Mouse (Mus musculus): ENCODE measurements at regions not wholly inside any gene's neighbourhood (a gene's known extent, or its start where the extent isn't known, plus 50 kb on each side); places are given as distances from the start of the nearest gene placed in this dataset.

- TF ChIP-seq CTCF (IDR thresholded peaks at IDR 0.05; ENCODE audit: control insufficient read depth, insufficient read depth, low read length): no peak
- TF ChIP-seq POLR2A (IDR thresholded peaks at IDR 0.05; ENCODE audit: borderline replicate concordance, control insufficient read depth, low read depth, low read length): no peak
- H3K27ac ChIP-seq (ENCODE audit: control insufficient read depth, insufficient read depth, low read depth, low read length, poor library complexity): no peak overlapping the region
- WGBS: 58% methylated on average over 1 of the region's 1 CpGs
- H3K4me3 ChIP-seq (replicated peaks; ENCODE audit: control insufficient read depth, low read depth, low read length): no peak overlapping the region
- no peaks in the 10 kb centered on the region for H3K4me1 ChIP-seq (ENCODE audit: control insufficient read depth, insufficient read depth, low read length)
Observed at GRCm38 (mm10) chr2:101288119-101288518, 336.4 kb upstream of the Rag2 start.

- Histone ChIP-seq H3K4me3 (replicated peaks; ENCODE audit: control insufficient read depth, low read depth, low read length) (no peak overlapping the region), H3K4me1 (ENCODE audit: control insufficient read depth, insufficient read depth, low read length) (no peaks in the 10 kb centered on the region), H3K27ac (ENCODE audit: control insufficient read depth, insufficient read depth, low read depth, low read length, poor library complexity) (no peak overlapping the region)
- TF ChIP-seq POLR2A (IDR thresholded peaks at IDR 0.05; ENCODE audit: borderline replicate concordance, control insufficient read depth, low read depth, low read length) (no peak), CTCF (IDR thresholded peaks at IDR 0.05; ENCODE audit: control insufficient read depth, insufficient read depth, low read length) (no peak)
- 42% methylated on average over 2 of the region's 2 CpGs for WGBS
Observed at GRCm38 (mm10) chr2:101289168-101289567, 335.4 kb upstream of the Rag2 start.

GRCm38 (mm10) chr2:101290738-101291137 lies 333.8 kb upstream of the Rag2 start:
- no peaks in the 10 kb centered on the region for H3K4me1 ChIP-seq (ENCODE audit: control insufficient read depth, insufficient read depth, low read length)
- no peak for TF ChIP-seq CTCF (IDR thresholded peaks at IDR 0.05; ENCODE audit: control insufficient read depth, insufficient read depth, low read length)
- no peak for TF ChIP-seq POLR2A (IDR thresholded peaks at IDR 0.05; ENCODE audit: borderline replicate concordance, control insufficient read depth, low read depth, low read length)
- H3K27ac ChIP-seq (ENCODE audit: control insufficient read depth, insufficient read depth, low read depth, low read length, poor library complexity): no peak overlapping the region
- 52% methylated on average over 4 of the region's 4 CpGs for WGBS
- no peak overlapping the region for H3K4me3 ChIP-seq (replicated peaks; ENCODE audit: control insufficient read depth, low read depth, low read length)

GRCm38 (mm10) chr2:101295678-101296368 lies 328.7 kb upstream of the Rag2 start:
- H3K4me3 ChIP-seq (replicated peaks; ENCODE audit: control insufficient read depth, low read depth, low read length): no peak overlapping the region
- WGBS: 77% methylated on average over 10 of the region's 10 CpGs
- no peak overlapping the region for H3K27ac ChIP-seq (ENCODE audit: control insufficient read depth, insufficient read depth, low read depth, low read length, poor library complexity)
- TF ChIP-seq CTCF (IDR thresholded peaks at IDR 0.05; ENCODE audit: control insufficient read depth, insufficient read depth, low read length) (no peak), POLR2A (IDR thresholded peaks at IDR 0.05; ENCODE audit: borderline replicate concordance, control insufficient read depth, low read depth, low read length) (no peak)
- no peaks in the 10 kb centered on the region for H3K4me1 ChIP-seq (ENCODE audit: control insufficient read depth, insufficient read depth, low read length)

GRCm38 (mm10) chr2:101296369-101296682 lies 328.2 kb upstream of the Rag2 start:
- Histone ChIP-seq H3K27ac (ENCODE audit: control insufficient read depth, insufficient read depth, low read depth, low read length, poor library complexity) (no peak overlapping the region), H3K4me3 (replicated peaks; ENCODE audit: control insufficient read depth, low read depth, low read length) (no peak overlapping the region), H3K4me1 (ENCODE audit: control insufficient read depth, insufficient read depth, low read length) (no peaks in the 10 kb centered on the region)
- WGBS: 84% methylated on average over 3 of the region's 3 CpGs
- TF ChIP-seq CTCF (IDR thresholded peaks at IDR 0.05; ENCODE audit: control insufficient read depth, insufficient read depth, low read length): no peak
- TF ChIP-seq POLR2A (IDR thresholded peaks at IDR 0.05; ENCODE audit: borderline replicate concordance, control insufficient read depth, low read depth, low read length): no peak

- H3K4me3 ChIP-seq (replicated peaks; ENCODE audit: control insufficient read depth, low read depth, low read length): no peak overlapping the region
- TF ChIP-seq CTCF (IDR thresholded peaks at IDR 0.05; ENCODE audit: control insufficient read depth, insufficient read depth, low read length): no peak
- TF ChIP-seq POLR2A (IDR thresholded peaks at IDR 0.05; ENCODE audit: borderline replicate concordance, control insufficient read depth, low read depth, low read length): no peak
- H3K27ac ChIP-seq (ENCODE audit: control insufficient read depth, insufficient read depth, low read depth, low read length, poor library complexity): no peak overlapping the region
- H3K4me1 ChIP-seq (ENCODE audit: control insufficient read depth, insufficient read depth, low read length): no peaks in the 10 kb centered on the region
Observed at GRCm38 (mm10) chr2:101296778-101297177, 327.7 kb upstream of the Rag2 start.

- H3K27ac ChIP-seq (ENCODE audit: control insufficient read depth, insufficient read depth, low read depth, low read length, poor library complexity): no peak overlapping the region
- H3K4me1 ChIP-seq (ENCODE audit: control insufficient read depth, insufficient read depth, low read length): no peaks in the 10 kb centered on the region
- TF ChIP-seq CTCF (IDR thresholded peaks at IDR 0.05; ENCODE audit: control insufficient read depth, insufficient read depth, low read length) (no peak), POLR2A (IDR thresholded peaks at IDR 0.05; ENCODE audit: borderline replicate concordance, control insufficient read depth, low read depth, low read length) (no peak)
- WGBS: 64% methylated on average over 2 of the region's 2 CpGs
- H3K4me3 ChIP-seq (replicated peaks; ENCODE audit: control insufficient read depth, low read depth, low read length): no peak overlapping the region
Observed at GRCm38 (mm10) chr2:101299126-101299525, 325.4 kb upstream of the Rag2 start.

- H3K4me3 ChIP-seq (replicated peaks; ENCODE audit: control insufficient read depth, low read depth, low read length): no peak overlapping the region
- no peak overlapping the region for H3K27ac ChIP-seq (ENCODE audit: control insufficient read depth, insufficient read depth, low read depth, low read length, poor library complexity)
- TF ChIP-seq POLR2A (IDR thresholded peaks at IDR 0.05; ENCODE audit: borderline replicate concordance, control insufficient read depth, low read depth, low read length): no peak
- TF ChIP-seq CTCF (IDR thresholded peaks at IDR 0.05; ENCODE audit: control insufficient read depth, insufficient read depth, low read length): no peak
- H3K4me1 ChIP-seq (ENCODE audit: control insufficient read depth, insufficient read depth, low read length): no peaks in the 10 kb centered on the region
Observed at GRCm38 (mm10) chr2:101300106-101300505, 324.4 kb upstream of the Rag2 start.

All from bone marrow, adult 2 months (tissue).